Mouse (Mus musculus): ENCODE data around the gene Inpp5b.

DNA sequence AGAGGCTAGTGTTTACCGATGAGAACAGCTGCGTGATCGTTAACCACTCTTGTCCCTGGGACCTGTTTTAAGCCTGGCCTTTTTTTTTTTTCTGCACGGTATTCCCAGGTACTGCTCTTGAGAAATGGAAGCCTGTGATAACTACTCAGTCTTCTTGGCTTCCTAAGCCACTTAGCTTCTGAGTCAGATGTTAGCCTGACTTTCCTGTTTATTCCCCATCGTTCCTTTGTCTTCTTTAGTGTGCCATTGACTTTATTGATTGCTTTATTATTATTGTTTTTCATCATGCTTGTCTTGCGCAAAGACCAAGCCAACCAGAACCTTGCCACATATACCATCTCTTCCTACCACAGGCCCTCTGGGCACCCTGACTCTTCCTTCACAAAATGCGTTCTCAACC lies 68.4 kb downstream of the Inpp5b start:
- no peak for TF ChIP-seq CTCF (IDR thresholded peaks at IDR 0.05; ENCODE audit: insufficient read depth, low read length)
- TF ChIP-seq POLR2A (IDR thresholded peaks at IDR 0.05; ENCODE audit: borderline replicate concordance, extremely low read depth, low read depth, low read length): no peak

All from lung, adult 2 months (tissue).